Mouse (Mus musculus): ENCODE data around the gene Zan.

Gene Zan

GRCm38 (mm10) chr5:137350205-137351057, 126.4 kb downstream of the Zan start:
- no peak for DNase-seq

GRCm38 (mm10) chr5:137349384-137350204, 127.3 kb downstream of the Zan start, which contains the start of gene Ephb4:
Gene Ephb4, plus strand, starts transcription at chr5:137350109.
- DNase-seq: peak in 1 of 2 experiments; percentile 42

GRCm38 (mm10) chr5:137348482-137349383, 128.1 kb downstream of the Zan start:
- no peak for DNase-seq

- no peak for DNase-seq
Observed at GRCm38 (mm10) chr5:137347856-137348255, 129.0 kb downstream of the Zan start.

GRCm38 (mm10) chr5:137346983-137347382, 129.9 kb downstream of the Zan start:
- no peak for DNase-seq

- no peak for DNase-seq
Observed at GRCm38 (mm10) chr5:137346388-137346787, 130.5 kb downstream of the Zan start.

GRCm38 (mm10) chr5:137345821-137346220, 131.0 kb downstream of the Zan start:
- no peak for DNase-seq

- no peak for DNase-seq
Observed at GRCm38 (mm10) chr5:137343869-137344268, 133.0 kb downstream of the Zan start.

- no peak for DNase-seq
Observed at GRCm38 (mm10) chr5:137343412-137343811, 133.5 kb downstream of the Zan start.

GRCm38 (mm10) chr5:137342407-137343012, 134.4 kb downstream of the Zan start:
- no peak for DNase-seq

- no peak for DNase-seq
Observed at GRCm38 (mm10) chr5:137340222-137340621, 136.6 kb downstream of the Zan start.

GRCm38 (mm10) chr5:137339290-137339979, 137.4 kb downstream of the Zan start:
- peak; percentile 41 to 43 for DNase-seq

GRCm38 (mm10) chr5:137338663-137339289, 138.1 kb downstream of the Zan start:
- DNase-seq: peak in 1 of 2 experiments; percentile 37

- DNase-seq: peak; percentile 92 to 96
Observed at GRCm38 (mm10) chr5:137338256-137338655, 138.6 kb downstream of the Zan start.

- DNase-seq: no peak
Observed at GRCm38 (mm10) chr5:137337190-137337589, 139.7 kb downstream of the Zan start.

- DNase-seq: no peak
Observed at GRCm38 (mm10) chr5:137335066-137335465, 141.8 kb downstream of the Zan start.

- DNase-seq: no peak
Observed at GRCm38 (mm10) chr5:137334317-137334716, 142.5 kb downstream of the Zan start.

GRCm38 (mm10) chr5:137333512-137334174, 143.2 kb downstream of the Zan start, which contains the start of gene Slc12a9:
Gene Slc12a9, minus strand, starts transcription at chr5:137333597.
- DNase-seq: peak; percentile 95 to 96

- DNase-seq: no peak
Observed at GRCm38 (mm10) chr5:137332857-137333511, 143.9 kb downstream of the Zan start.

GRCm38 (mm10) chr5:137330910-137331309, 146.0 kb downstream of the Zan start:
- no peak for DNase-seq

Measured in cerebellum, adult 18-20 months (tissue).